Mouse (Mus musculus) MEL (cell line): ENCODE data around the gene Zkscan4. TPM values are rescaled to one million over a fixed set of nuclear protein-coding genes. Genes with fewer than 3 reads are reported as not detected.
"Not testable (repeated sequence)": the region's sequence is repeated elsewhere in the genome, so short reads cannot be mapped to it uniquely, and the experiment has no call there.

Experiments used
- DNase-seq: peaks from one replicate; pipeline ENCODE4 v3.0.0; 2011; ENCODE audit warnings: low read depth, low spot score
- H3K27ac ChIP-seq: 2 replicates; pipeline ENCODE4 v1.5.1; 2012; ENCODE audit warnings: low read depth, mild to moderate bottlenecking, control low read depth, low read length, moderate library complexity; ENCODE audit not compliant: control insufficient read depth
- H3K27me3 ChIP-seq, 2 experiments: fragments of 150-350 bp in 1 of 2; sonication (generic) in 1 of 2; 2 replicates each; pipeline ENCODE4 v1.6.1; 2012; ENCODE audit warnings: low read length in 2 of 2, mild to moderate bottlenecking in 2 of 2, improper control_type of control experiment in 1 of 2, moderate library complexity in 1 of 2; ENCODE audit not compliant: insufficient read depth in 2 of 2, control insufficient read depth in 1 of 2
- H3K36me3 ChIP-seq, 2 experiments: 2 replicates each; pipeline ENCODE4 v1.6.1; 2012 to 2014; ENCODE audit warnings: low read length in 2 of 2, improper control_type of control experiment in 1 of 2, inconsistent platforms in 1 of 2, mild to moderate bottlenecking in 1 of 2; ENCODE audit not compliant: insufficient read depth in 2 of 2, control insufficient read depth in 1 of 2
- H3K4me1 ChIP-seq, 2 experiments: fragments of 150-350 bp in 1 of 2; sonication (generic) in 1 of 2; 2 replicates each; pipeline ENCODE4 v1.6.1; 2012; ENCODE audit warnings: low read length in 2 of 2, improper control_type of control experiment in 1 of 2, mild to moderate bottlenecking in 1 of 2; ENCODE audit not compliant: insufficient read depth in 2 of 2, control insufficient read depth in 1 of 2
- H3K4me3 ChIP-seq, 2 experiments: fragments of 150-350 bp in 1 of 2; sonication (generic) in 1 of 2; 2 replicates each; pipeline ENCODE4 v1.5.1; 2012; ENCODE audit warnings: low read depth in 2 of 2, low read length in 2 of 2, mild to moderate bottlenecking in 2 of 2, moderate library complexity in 2 of 2, control low read depth in 1 of 2, improper control_type of control experiment in 1 of 2; ENCODE audit not compliant: control insufficient read depth in 1 of 2, insufficient read depth in 1 of 2
- H3K79me2 ChIP-seq: 2 replicates; pipeline ENCODE4 v1.6.1; 2012; ENCODE audit warnings: mild to moderate bottlenecking, low read length, moderate library complexity; ENCODE audit not compliant: control insufficient read depth, poor library complexity, insufficient read depth
- H3K9ac ChIP-seq: 2 replicates; pipeline ENCODE4 v1.6.1; 2012; ENCODE audit warnings: low read depth, mild to moderate bottlenecking, control low read depth, low read length, moderate library complexity; ENCODE audit not compliant: control insufficient read depth, poor library complexity, severe bottlenecking
- H3K9me3 ChIP-seq: fragments of 150-350 bp; sonication (generic); replicated peaks from 2 replicates; pipeline ENCODE4 v1.6.1; 2012; ENCODE audit warnings: mild to moderate bottlenecking, low read length, improper control_type of control experiment, moderate library complexity; ENCODE audit not compliant: insufficient read depth
- CTCF ChIP-seq, 3 experiments: IDR thresholded peaks in 2 of 3; conservative IDR thresholded peaks in 1 of 3; 2 replicates each; pipeline ENCODE4 v1.5.1; 2011 to 2012; ENCODE audit warnings: low read length in 3 of 3, low read depth in 2 of 3, mild to moderate bottlenecking in 2 of 3, improper control_type of control experiment in 1 of 3, inconsistent platforms in 1 of 3, mixed read lengths in 1 of 3, moderate library complexity in 1 of 3; ENCODE audit not compliant: control insufficient read depth in 1 of 3, insufficient read depth in 1 of 3, poor library complexity in 1 of 3, severe bottlenecking in 1 of 3
- E2F4 ChIP-seq: IDR thresholded peaks from 2 replicates; pipeline ENCODE4 v1.6.1; 2011; ENCODE audit warnings: low read depth, low read length, improper control_type of control experiment, borderline replicate concordance
- ELF1 ChIP-seq: IDR thresholded peaks from 2 replicates; pipeline ENCODE4 v1.6.1; 2014; ENCODE audit warnings: low read depth, mild to moderate bottlenecking, inconsistent platforms, low read length, improper control_type of control experiment, moderate library complexity
- EP300 ChIP-seq, 2 experiments: IDR thresholded peaks; 2 replicates each; pipeline ENCODE4 v1.6.1; 2011; ENCODE audit warnings: improper control_type of control experiment in 2 of 2, low read length in 2 of 2, low read depth in 1 of 2, mild to moderate bottlenecking in 1 of 2
- JUND ChIP-seq: IDR thresholded peaks from 2 replicates; pipeline ENCODE4 v1.6.1; 2011; ENCODE audit warnings: low read depth, mild to moderate bottlenecking, improper control_type of control experiment, low read length
- KAT2A ChIP-seq: conservative IDR thresholded peaks from 2 replicates; pipeline ENCODE4 v1.6.1; 2012; ENCODE audit warnings: low read depth, low read length, improper control_type of control experiment, inconsistent platforms
- MXI1 ChIP-seq: IDR thresholded peaks from 2 replicates; pipeline ENCODE4 v1.6.1; 2011; ENCODE audit warnings: mild to moderate bottlenecking, low read depth, low read length, improper control_type of control experiment
- POLR2AphosphoS2 ChIP-seq: IDR thresholded peaks from 2 replicates; pipeline ENCODE4 v1.6.1; 2011; ENCODE audit warnings: low read length, improper control_type of control experiment
- RCOR1 ChIP-seq: IDR thresholded peaks from 2 replicates; pipeline ENCODE4 v1.6.1; 2012; ENCODE audit warnings: low read depth, mild to moderate bottlenecking, inconsistent platforms, low read length, improper control_type of control experiment
- TBP ChIP-seq: IDR thresholded peaks from 2 replicates; pipeline ENCODE4 v1.8.0; 2011; ENCODE audit warnings: low read depth, low read length, improper control_type of control experiment
- TCF12 ChIP-seq: IDR thresholded peaks from 2 replicates; pipeline ENCODE4 v1.6.1; 2014; ENCODE audit warnings: low read depth, mild to moderate bottlenecking, inconsistent platforms, low read length, improper control_type of control experiment, moderate library complexity
- UBTF ChIP-seq: IDR thresholded peaks from 2 replicates; pipeline ENCODE4 v1.6.1; 2012; ENCODE audit warnings: low read depth, mild to moderate bottlenecking, inconsistent platforms, low read length, improper control_type of control experiment, moderate library complexity, borderline replicate concordance; ENCODE audit not compliant: insufficient read depth
- USF2 ChIP-seq, 2 experiments: IDR thresholded peaks; 2 replicates each; pipeline ENCODE4 v1.6.1; 2011 to 2012; ENCODE audit warnings: improper control_type of control experiment in 2 of 2, low read length in 2 of 2, borderline replicate concordance in 1 of 2, inconsistent platforms in 1 of 2, low read depth in 1 of 2, mild to moderate bottlenecking in 1 of 2; ENCODE audit not compliant: insufficient read depth in 1 of 2
- ZC3H11A ChIP-seq: IDR thresholded peaks from 2 replicates; pipeline ENCODE4 v1.6.1; 2012; ENCODE audit warnings: low read depth, mild to moderate bottlenecking, inconsistent platforms, low read length, improper control_type of control experiment
- ZKSCAN1 ChIP-seq: IDR thresholded peaks from 2 replicates; pipeline ENCODE4 v1.6.1; 2012; ENCODE audit warnings: low read depth, mild to moderate bottlenecking, inconsistent platforms, low read length, improper control_type of control experiment, moderate library complexity
- ZMIZ1 ChIP-seq: IDR thresholded peaks from 2 replicates; pipeline ENCODE4 v1.6.1; 2012; ENCODE audit warnings: low read depth, mild to moderate bottlenecking, inconsistent platforms, low read length, improper control_type of control experiment, moderate library complexity
- ZNF384 ChIP-seq: IDR thresholded peaks from 2 replicates; pipeline ENCODE4 v1.6.1; 2012; ENCODE audit warnings: low read depth, mild to moderate bottlenecking, inconsistent platforms, low read length, improper control_type of control experiment
- polyA plus RNA-seq, 2 experiments: library from polyadenylated mRNA; stranded (reverse) in 1 of 2; unstranded in 1 of 2; fragments of >175 nt in 1 of 2; fragments of >200 nt in 1 of 2; gene quantifications; 2 replicates each; pipeline versions ENCODE4 v1.2.1 to v1.2.4; 2012; ENCODE audit warnings: low replicate concordance in 2 of 2, low read depth in 1 of 2; ENCODE audit not compliant: insufficient read length in 2 of 2, insufficient read depth in 1 of 2, missing spikeins in 1 of 2
- total RNA-seq: library from RNA; depleted of rRNA; stranded (reverse); fragments of 300-350 nt; gene quantifications from 2 replicates; pipeline ENCODE4 v1.2.3, GENCODE M21; 2012

The Zkscan4 gene
- total and polyA plus RNA-seq, 3 experiments: not detected

- no peak overlapping the region for H3K4me3 ChIP-seq
- peaks cover 0 to 1% of the 10 kb centered on the region in 2 experiments; a peak in 2 of 4 replicates for H3K27me3 ChIP-seq
- no peak overlapping the region for H3K27ac ChIP-seq
- no peaks in the 10 kb centered on the region for H3K36me3 ChIP-seq
- H3K9ac ChIP-seq: no peak overlapping the region
- TF ChIP-seq EP300 (IDR thresholded peaks at IDR 0.05; ENCODE audit: low read depth in 1 of 2, low read length in 2 of 2) (no peak), TBP (peak; percentile 95), RCOR1 (no peak), E2F4 (no peak), KAT2A (no peak), POLR2AphosphoS2 (no peak), TCF12 (no peak), UBTF (no peak)
- H3K79me2 ChIP-seq: no peaks in the 10 kb centered on the region
- no peaks in the 10 kb centered on the region for H3K9me3 ChIP-seq
- H3K4me1 ChIP-seq: no peaks in the 10 kb centered on the region
- DNase-seq: no peak
These were observed 14.1 kb downstream of the Zkscan4 start for GRCm38 (mm10) chr13:21492847-21493246.

- TF ChIP-seq TCF12: no peak
- TF ChIP-seq CTCF (IDR thresholded peaks at IDR 0.05 in 2 of 3, conservative IDR thresholded peaks at IDR 0.05 in 1 of 3; ENCODE audit: control insufficient read depth in 1 of 3, insufficient read depth in 1 of 3, low read depth in 2 of 3, low read length in 3 of 3, poor library complexity in 1 of 3, severe bottlenecking in 1 of 3): no peak
- TF ChIP-seq ZKSCAN1: no peak
- no peak for TF ChIP-seq ELF1
- TF ChIP-seq KAT2A: no peak
- no peak for TF ChIP-seq RCOR1
- no peak for TF ChIP-seq USF2 (IDR thresholded peaks at IDR 0.05; ENCODE audit: borderline replicate concordance in 1 of 2, insufficient read depth in 1 of 2, low read depth in 1 of 2, low read length in 2 of 2)
- no peak for TF ChIP-seq JUND
- TF ChIP-seq ZNF384: no peak
- TF ChIP-seq ZMIZ1: no peak
- TF ChIP-seq TBP: no peak
- no peak for TF ChIP-seq ZC3H11A
- no peak for TF ChIP-seq MXI1
- no peak within 1 kb of the TSS for H3K9ac ChIP-seq
These were observed 16.4 kb downstream of the Zkscan4 start, which contains the start of gene AK157302 for GRCm38 (mm10) chr13:21495080-21495479. Gene AK157302 (plus strand): TSS chr13:21495223.

DNA sequence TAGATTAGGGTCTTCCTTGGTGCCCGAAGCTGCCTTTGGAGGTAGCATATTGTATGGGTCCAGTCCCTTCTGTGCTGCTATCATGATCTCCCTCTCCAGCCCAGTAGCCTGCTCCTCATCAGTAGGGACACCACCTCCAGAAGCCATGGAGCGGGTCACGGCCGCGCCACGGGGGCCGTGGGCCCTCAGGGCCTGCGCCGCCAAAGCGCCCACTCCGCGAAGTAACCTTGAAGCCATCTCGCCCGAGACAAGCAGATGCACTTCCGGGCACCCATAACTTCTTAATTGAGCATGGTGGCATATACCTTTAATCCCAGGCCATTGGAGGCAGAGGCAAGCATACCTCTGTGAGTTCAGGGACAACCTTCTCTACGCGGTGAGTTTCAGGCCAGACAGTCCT lies 22.5 kb downstream of the Zkscan4 start, which contains the start of gene Gm11273:
Gene Gm11273, minus strand, starts transcription at position 237 of the 400 bp plus-strand sequence.
- DNase-seq, H3K79me2 ChIP-seq, H3K27me3 ChIP-seq, H3K36me3 ChIP-seq, H3K4me3 ChIP-seq, H3K9me3 ChIP-seq, H3K27ac ChIP-seq, H3K4me1 ChIP-seq, H3K9ac ChIP-seq: not testable (repeated sequence)

More at GRCm38 (mm10) chr13:21495080-21495479, 16.4 kb downstream of the Zkscan4 start, which contains the start of gene AK157302:
- no peaks in the 10 kb centered on the region for H3K4me1 ChIP-seq
- no peak within 1 kb of the TSS for H3K4me3 ChIP-seq
- DNase-seq: no peak
- no peaks in the 10 kb centered on the region for H3K9me3 ChIP-seq
- H3K79me2 ChIP-seq: no peaks in the 10 kb centered on the region
- no peak within 1 kb of the TSS for H3K27ac ChIP-seq
- no peaks in the 10 kb centered on the region for H3K36me3 ChIP-seq
- peaks cover 0 to 3% of the 10 kb centered on the region in 2 experiments; a peak in 2 of 4 replicates for H3K27me3 ChIP-seq
